Mouse (Mus musculus) forebrain, embryonic 10.5 days (tissue): Measurements from ENCODE around the gene Ajap1. TPM values are rescaled to one million over a fixed set of nuclear protein-coding genes. Genes with fewer than 3 reads are reported as not detected.

ENCODE experiments used
- DNase-seq: peaks from one replicate; pipeline ENCODE4 v3.0.0-alpha.2; 2017; ENCODE audit warnings: low spot score; ENCODE audit errors: extremely low spot score
- H3K27ac ChIP-seq: fragments of 300-500 bp; sonication (generic); 2 replicates; pipeline ENCODE4 v1.5.1; 2016; ENCODE audit warnings: mild to moderate bottlenecking
- H3K27me3 ChIP-seq: fragments of 300-500 bp; sonication (generic); 2 replicates; pipeline ENCODE4 v1.6.1; 2016; ENCODE audit warnings: mild to moderate bottlenecking; ENCODE audit not compliant: poor library complexity, severe bottlenecking
- H3K36me3 ChIP-seq: fragments of 300-500 bp; sonication (generic); replicated peaks from 2 replicates; pipeline ENCODE4 v1.6.1; 2016; ENCODE audit warnings: mild to moderate bottlenecking, moderate library complexity
- H3K4me1 ChIP-seq: fragments of 300-500 bp; sonication (generic); 2 replicates; pipeline ENCODE4 v1.6.1; 2016
- H3K4me3 ChIP-seq: fragments of 300-500 bp; sonication (generic); 2 replicates; pipeline ENCODE4 v1.5.1; 2016; ENCODE audit warnings: mild to moderate bottlenecking, moderate library complexity
- H3K9me3 ChIP-seq: fragments of 300-500 bp; sonication (generic); 2 replicates; pipeline ENCODE4 v1.6.1; 2016; ENCODE audit warnings: mild to moderate bottlenecking, moderate library complexity
- WGBS: fragments of 180-500 bp; shearing (Covaris S2); methylation state at CpG from one replicate; pipeline ENCODE4 v1.1.7; 2016; 5-methylcytosine and 5-hydroxymethylcytosine counted together
- polyA plus RNA-seq: library from polyadenylated mRNA; unstranded; fragments of >200 nt; fragmentation: Nextera tagmentation; extraction: Ambion mirVana; gene quantifications from 2 replicates; pipeline ENCODE4 v1.2.1, GENCODE M21; 2016

Ajap1 gene
- polyA plus RNA-seq, 1 experiment from 2014 or later = 1.2 TPM

DNA sequence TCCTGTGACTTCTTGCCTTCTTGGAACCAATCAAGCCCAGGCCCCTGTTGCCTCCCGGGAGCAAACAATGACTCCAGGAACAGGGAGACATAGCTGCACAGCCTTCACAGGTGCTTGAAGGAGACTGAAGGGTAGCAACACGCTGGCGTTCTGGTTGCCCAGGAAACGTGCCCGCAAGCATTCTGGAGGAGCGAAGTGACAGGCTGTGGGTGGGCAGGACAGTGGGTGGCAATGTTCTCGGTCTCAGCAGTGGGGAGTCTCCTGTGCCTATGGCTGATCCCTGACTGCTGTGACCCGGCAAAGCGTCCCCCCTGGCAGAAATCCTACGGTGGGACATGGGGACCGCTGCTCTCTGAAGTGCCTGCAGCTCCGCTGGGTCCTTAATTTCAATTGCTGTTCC is 43.6 kb downstream of the Ajap1 start:
- DNase-seq = no peak
- H3K27ac ChIP-seq = no peak overlapping the region; the same call in 1 of the 2 replicates
- H3K9me3 ChIP-seq = no peaks in the 10 kb centered on the region
- H3K4me3 ChIP-seq = no peak overlapping the region
- peaks cover 20% of the 10 kb centered on the region for H3K4me1 ChIP-seq
- H3K36me3 ChIP-seq = no peaks in the 10 kb centered on the region
- no peaks in the 10 kb centered on the region for H3K27me3 ChIP-seq
- WGBS = 70% methylated on average over 12 of the region's 12 CpGs

DNA sequence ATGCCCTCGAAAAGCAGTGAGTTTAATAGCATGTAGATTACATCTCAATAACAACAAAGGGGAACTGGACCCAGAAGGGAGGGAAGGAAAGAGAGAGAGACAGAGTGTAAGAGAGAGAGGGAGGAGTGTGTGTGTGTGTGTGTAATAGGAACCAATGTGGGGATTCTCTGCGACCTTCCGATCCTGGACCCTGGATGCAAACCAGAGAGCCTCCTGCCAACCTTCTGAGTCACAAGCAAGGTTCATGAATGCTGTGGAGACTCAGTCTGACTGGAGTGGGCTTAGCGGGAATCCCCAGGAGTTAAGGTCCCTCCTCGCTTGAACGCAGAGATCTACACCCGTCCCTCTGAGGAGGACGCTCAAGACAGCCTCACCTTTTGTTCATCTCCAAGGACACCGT is 45.4 kb downstream of the Ajap1 start:
- H3K27me3 ChIP-seq = no peaks in the 10 kb centered on the region
- H3K4me1 ChIP-seq = peaks cover 20% of the 10 kb centered on the region
- WGBS = 86% methylated on average over 9 of the region's 9 CpGs
- no peaks in the 10 kb centered on the region for H3K36me3 ChIP-seq
- H3K4me3 ChIP-seq = no peak overlapping the region
- no peak overlapping the region for H3K27ac ChIP-seq
- no peak for DNase-seq
- H3K9me3 ChIP-seq = no peaks in the 10 kb centered on the region

DNA sequence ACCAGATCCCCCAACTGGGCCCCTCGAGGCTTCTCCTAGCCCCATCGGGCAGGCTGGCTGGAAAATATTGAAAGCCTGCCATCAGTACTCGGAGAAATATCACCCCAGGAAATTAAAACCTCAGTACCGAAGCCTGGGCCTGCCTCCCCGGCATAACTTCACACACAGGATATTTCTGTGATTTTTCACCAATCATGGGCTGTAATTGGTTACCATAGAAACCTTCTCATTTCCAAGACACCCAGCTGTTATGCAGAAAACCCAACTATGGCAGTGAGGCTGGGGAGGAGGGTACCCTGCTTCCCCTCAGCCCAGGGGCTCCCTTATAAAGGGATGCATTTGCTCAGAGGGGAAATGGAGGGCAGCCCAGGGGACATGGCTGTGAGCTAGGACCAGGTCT is 46.7 kb downstream of the Ajap1 start:
- no peak overlapping the region for H3K4me3 ChIP-seq
- WGBS = 92% methylated on average over 5 of the region's 5 CpGs
- no peaks in the 10 kb centered on the region for H3K9me3 ChIP-seq
- no peaks in the 10 kb centered on the region for H3K27me3 ChIP-seq
- no peaks in the 10 kb centered on the region for H3K36me3 ChIP-seq
- no peak for DNase-seq
- peaks cover 20% of the 10 kb centered on the region for H3K4me1 ChIP-seq
- peak overlapping the region; percentile 48; the same call in 1 of the 2 replicates for H3K27ac ChIP-seq

DNA sequence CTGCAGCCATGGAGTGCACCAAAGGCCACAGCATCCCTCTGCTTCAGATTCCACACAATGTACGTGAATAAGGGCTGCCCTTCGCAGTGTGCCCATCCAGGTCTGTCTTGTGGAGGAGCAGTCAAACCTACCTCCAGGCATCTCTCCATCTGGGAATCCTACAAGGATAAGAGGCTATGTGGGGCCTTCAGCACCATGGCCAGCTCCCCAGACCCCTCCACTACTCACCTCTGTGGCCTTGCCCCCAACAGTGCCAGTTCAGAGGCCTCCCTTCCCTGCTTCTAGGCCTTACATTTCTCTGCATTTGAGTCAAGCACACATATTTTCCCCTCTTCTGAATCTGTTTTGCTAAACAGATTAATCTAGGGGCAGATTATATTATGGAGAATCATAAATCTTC is 52.6 kb downstream of the Ajap1 start:
- Histone ChIP-seq H3K9me3 (peaks cover 11% of the 10 kb centered on the region), H3K36me3 (peaks cover 8% of the 10 kb centered on the region), H3K27ac (no peak overlapping the region), H3K27me3 (peaks cover 17% of the 10 kb centered on the region; the same call in 1 of the 2 replicates), H3K4me1 (peaks cover 24% of the 10 kb centered on the region), H3K4me3 (no peak overlapping the region)
- 83% methylated on average over 2 of the region's 2 CpGs for WGBS
- DNase-seq = no peak

DNA sequence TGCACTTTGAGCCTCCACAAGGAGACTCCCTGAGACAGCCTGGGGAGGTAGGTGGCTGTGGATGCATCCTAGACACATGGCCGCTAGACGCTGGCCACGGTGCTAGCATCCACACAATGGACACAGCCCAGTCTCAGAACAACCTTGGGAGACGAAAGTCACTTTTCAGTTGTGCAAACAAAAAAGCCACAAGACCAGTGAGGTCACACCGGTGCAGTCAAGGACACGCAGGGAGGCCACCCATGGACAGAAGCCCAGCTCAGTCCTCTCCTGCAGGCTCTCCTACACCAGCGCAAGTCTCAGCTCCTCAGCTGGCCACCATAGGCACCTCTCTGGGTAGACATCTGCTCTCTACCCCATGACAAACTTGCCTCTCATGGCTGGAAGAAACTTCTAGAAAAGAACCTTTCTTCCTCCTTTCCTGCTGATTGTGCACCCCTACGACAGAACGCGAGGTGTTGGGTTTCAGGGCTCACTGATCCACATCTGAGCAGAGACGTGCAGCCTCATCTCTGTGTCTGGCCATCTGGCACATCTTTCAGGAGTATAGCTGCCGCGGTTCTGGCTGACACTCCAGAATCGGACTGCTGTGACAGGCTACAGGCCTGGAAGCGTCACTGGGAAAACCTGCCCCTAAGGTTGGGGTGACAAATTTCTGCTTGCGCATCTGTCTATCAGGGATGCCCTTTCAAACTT is 56.5 kb downstream of the Ajap1 start:
- H3K27me3 ChIP-seq = peaks cover 17% of the 10 kb centered on the region; the same call in 1 of the 2 replicates
- no peak overlapping the region for H3K27ac ChIP-seq
- H3K36me3 ChIP-seq = peaks cover 8% of the 10 kb centered on the region
- peaks cover 24% of the 10 kb centered on the region for H3K4me1 ChIP-seq
- H3K4me3 ChIP-seq = no peak overlapping the region
- peaks cover 11% of the 10 kb centered on the region for H3K9me3 ChIP-seq
- no peak for DNase-seq
- WGBS = 90% methylated on average over 16 of the region's 16 CpGs

DNA sequence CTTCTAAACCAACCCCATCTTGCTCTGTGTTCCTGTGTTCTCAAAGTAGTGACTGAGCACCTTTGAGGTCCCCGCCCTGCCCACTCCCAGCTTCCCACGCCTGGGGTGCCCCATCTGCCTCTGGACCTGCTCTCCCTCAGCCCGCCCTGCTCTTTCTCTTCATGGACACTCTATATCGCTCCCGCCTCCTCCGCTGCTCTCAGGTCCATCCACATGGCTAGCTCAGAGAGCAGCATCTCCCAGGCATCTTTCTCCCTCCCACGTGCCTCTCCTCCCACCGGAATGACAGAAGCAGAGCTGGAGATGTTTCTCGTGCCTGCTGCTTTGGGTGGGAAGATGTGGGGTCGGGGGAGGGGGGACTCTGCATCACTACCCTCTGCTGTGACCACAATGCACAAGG is 58.3 kb downstream of the Ajap1 start:
- H3K4me1 ChIP-seq = peaks cover 28% of the 10 kb centered on the region
- peaks cover under 1% of the 10 kb centered on the region; the same call in 1 of the 2 replicates for H3K36me3 ChIP-seq
- peaks cover 4% of the 10 kb centered on the region for H3K9me3 ChIP-seq
- H3K27me3 ChIP-seq = peaks cover 16% of the 10 kb centered on the region; the same call in 1 of the 2 replicates
- no peak overlapping the region for H3K4me3 ChIP-seq
- no peak for DNase-seq
- H3K27ac ChIP-seq = no peak overlapping the region
- WGBS = 90% methylated on average over 10 of the region's 10 CpGs

DNA sequence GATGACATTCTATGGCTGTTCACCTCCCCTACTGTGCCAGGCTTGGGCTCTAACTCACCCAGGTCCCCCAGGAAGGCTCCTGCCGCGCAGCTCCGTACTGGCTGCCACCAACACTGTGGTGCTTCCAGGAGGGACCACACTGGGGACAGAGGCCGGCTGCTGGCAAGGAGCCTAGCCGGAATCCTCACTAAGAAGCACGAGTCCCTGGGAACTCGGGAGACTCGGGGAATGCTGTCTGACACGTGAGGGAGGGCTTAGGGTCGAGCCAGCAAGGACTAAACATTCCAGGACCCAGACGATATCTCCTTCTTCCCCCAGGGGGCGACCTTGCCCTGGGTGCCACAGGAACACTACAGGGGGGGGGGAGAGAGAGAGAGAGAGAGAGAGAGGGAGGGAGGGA is 64.7 kb downstream of the Ajap1 start:
- DNase-seq = peak; percentile 50
- peak overlapping the region; percentile 51 for H3K4me3 ChIP-seq
- H3K9me3 ChIP-seq = no peaks in the 10 kb centered on the region
- WGBS = 3% methylated on average over 11 of the region's 12 CpGs
- peaks cover 20% of the 10 kb centered on the region for H3K27me3 ChIP-seq
- peaks cover 39% of the 10 kb centered on the region for H3K4me1 ChIP-seq
- H3K27ac ChIP-seq = peak overlapping the region; percentile 27
- H3K36me3 ChIP-seq = no peaks in the 10 kb centered on the region

DNA sequence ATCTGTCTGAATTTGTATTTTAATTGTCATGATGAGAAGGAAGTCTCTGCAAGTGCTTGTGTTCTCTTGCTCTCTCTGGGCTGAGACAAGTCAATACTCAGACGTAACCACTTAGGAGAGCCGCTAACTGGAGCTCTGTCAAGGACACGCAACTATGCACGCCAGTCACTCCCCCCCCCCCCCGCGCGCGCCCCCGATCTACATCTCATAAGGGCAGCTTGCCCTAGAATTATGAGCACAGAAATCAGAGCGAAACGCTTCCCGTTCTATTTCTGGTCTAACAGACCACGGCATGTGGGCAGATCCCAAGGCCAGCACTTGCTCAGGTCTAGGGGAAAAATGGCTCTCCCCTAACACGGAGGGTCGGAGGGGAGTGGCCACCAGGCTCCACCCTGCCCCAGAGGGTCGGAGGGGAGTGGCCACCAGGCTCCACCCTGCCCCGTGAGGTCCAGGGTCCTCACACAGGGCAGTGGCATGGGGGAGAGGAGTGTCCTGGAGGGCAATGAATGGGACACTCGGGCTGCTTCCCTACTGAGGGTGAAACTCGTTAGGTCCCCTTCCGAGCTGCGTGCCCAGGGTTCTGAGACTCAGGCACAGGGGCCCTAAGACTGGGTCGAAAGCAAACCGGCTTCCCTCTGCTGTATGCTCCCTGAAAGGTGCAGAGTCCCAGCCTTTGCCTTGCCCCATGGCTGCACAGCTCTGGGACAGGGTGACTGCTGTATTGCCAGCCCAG is 65.3 kb downstream of the Ajap1 start:
- no peaks in the 10 kb centered on the region for H3K36me3 ChIP-seq

DNA sequence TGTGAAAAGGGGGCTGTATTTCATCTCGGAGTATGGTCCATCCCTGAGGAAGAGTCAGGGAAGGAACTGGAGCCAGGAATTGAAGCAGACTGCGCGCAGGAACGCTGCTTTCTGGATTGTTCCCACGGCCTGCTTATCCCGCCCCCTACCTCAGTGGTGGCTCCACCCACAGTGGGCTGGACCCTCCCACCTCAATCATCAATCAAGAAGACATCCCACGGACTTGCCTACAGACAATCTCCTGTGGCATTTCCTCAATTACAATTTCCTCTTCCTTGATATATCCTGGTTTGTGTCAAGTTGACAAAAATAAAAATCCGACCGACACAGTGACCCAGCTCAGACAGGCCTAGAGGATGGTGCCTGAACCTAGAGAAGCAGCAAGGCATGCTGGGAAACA is 66.5 kb downstream of the Ajap1 start:
- no peak for DNase-seq
- 73% methylated on average over 9 of the region's 9 CpGs for WGBS

More for the DNA sequence above, 65.3 kb downstream of the Ajap1 start:
- Histone ChIP-seq H3K9me3 (no peaks in the 10 kb centered on the region), H3K27ac (peak overlapping the region; percentile 27), H3K4me3 (peak overlapping the region; percentile 51), H3K4me1 (peaks cover 39% of the 10 kb centered on the region), H3K27me3 (peaks cover 20% of the 10 kb centered on the region)
- 6% methylated on average over 23 of the region's 23 CpGs for WGBS
- peak; percentile 50 for DNase-seq

DNA sequence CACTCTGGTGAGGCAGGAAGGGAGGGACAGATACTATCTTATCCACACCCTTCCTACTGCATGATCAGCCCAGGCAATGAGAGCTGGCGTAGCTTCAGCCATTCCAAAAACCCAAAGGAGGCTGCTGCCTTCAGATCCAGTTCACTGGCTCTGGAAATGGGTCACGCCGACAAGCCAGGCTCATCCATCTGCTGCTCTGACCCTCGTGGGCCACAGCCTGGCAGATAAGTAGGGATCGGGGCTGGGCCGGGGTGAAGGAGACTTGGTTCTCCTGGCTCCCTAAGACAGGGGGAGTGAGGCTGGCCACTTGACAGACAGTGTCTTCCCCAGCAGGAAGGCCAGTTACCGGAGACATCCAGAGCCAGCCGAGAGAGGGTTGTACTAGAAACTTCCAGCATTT is 84.2 kb downstream of the Ajap1 start:
- Histone ChIP-seq H3K4me1 (no peaks in the 10 kb centered on the region), H3K27me3 (no peaks in the 10 kb centered on the region), H3K4me3 (no peak overlapping the region), H3K27ac (no peak overlapping the region), H3K36me3 (no peaks in the 10 kb centered on the region), H3K9me3 (no peaks in the 10 kb centered on the region)
- WGBS = 91% methylated on average over 8 of the region's 8 CpGs
- no peak for DNase-seq

More for the DNA sequence above, 66.5 kb downstream of the Ajap1 start:
- H3K27me3 ChIP-seq = peaks cover 20% of the 10 kb centered on the region
- no peak overlapping the region for H3K27ac ChIP-seq
- H3K4me3 ChIP-seq = no peak overlapping the region
- peaks cover 39% of the 10 kb centered on the region for H3K4me1 ChIP-seq
- H3K9me3 ChIP-seq = no peaks in the 10 kb centered on the region
- H3K36me3 ChIP-seq = no peaks in the 10 kb centered on the region

DNA sequence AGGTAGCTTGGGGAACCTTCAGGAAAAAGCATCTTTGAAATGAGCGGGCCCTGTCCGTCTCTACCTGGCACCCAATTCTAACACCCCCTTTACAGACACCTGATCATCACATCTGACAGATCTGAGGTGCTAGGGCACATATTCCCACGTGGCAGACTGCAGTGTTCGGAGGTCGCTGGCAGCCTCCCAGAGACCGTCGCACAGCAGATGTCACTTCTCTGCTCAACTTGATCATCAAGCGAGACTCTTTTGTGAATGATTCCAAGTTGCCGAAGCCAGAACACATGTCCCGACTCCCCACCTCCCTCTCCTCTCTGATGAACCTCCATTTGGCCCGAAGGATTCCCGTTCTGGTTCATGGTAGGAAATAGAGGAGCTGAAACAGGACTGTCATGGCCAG is 95.1 kb downstream of the Ajap1 start:
- Histone ChIP-seq H3K27ac (no peak overlapping the region), H3K4me1 (no peaks in the 10 kb centered on the region), H3K36me3 (peaks cover 5% of the 10 kb centered on the region; the same call in 1 of the 2 replicates), H3K4me3 (no peak overlapping the region), H3K9me3 (peaks cover 7% of the 10 kb centered on the region; the same call in 1 of the 2 replicates), H3K27me3 (no peaks in the 10 kb centered on the region)
- DNase-seq = no peak
- WGBS = 94% methylated on average over 12 of the region's 12 CpGs

DNA sequence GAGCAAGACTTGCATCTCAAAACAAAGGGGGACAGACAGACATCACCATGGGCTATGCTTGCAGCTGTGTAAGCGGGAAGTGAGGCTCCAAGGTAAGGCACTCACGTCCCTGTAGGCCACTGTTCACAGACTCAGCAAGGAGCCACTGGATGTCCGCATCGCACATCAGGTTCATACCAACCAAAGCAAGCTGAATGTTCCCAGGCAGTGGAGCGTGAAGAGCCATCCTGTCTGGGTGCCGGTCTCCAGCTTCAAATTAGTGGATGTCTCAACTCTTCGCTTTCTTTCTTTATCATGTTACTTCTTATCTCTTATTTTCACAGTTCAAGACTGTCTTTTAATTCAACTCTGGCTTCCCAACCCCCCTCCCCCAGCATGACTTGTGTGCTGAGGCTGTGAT is 101.2 kb downstream of the Ajap1 start:
- DNase-seq = no peak
- Histone ChIP-seq H3K4me3 (no peak overlapping the region), H3K27me3 (no peaks in the 10 kb centered on the region), H3K27ac (no peak overlapping the region), H3K36me3 (peaks cover 5% of the 10 kb centered on the region; the same call in 1 of the 2 replicates), H3K4me1 (peaks cover 18% of the 10 kb centered on the region), H3K9me3 (peaks cover 7% of the 10 kb centered on the region; the same call in 1 of the 2 replicates)
- 51% methylated on average over 7 of the region's 7 CpGs for WGBS

DNA sequence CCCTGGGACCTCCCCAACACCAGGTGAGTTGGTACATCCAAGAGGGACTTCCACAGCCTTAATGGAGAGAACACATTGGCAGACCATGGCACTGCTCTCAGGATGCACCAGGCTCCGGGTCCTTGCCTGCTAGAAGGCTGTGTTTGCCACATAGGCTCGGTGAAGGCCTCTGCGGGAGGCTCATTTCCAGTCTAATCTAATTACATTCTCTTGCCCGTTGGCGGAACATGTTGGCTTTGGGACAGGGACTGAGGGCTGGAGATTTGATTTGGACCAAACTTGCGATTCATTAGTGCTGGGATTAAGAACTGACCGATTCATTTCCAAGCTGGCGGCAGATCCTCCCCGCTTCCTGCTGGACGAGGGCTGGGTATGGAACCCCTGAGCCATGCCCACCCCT is 101.7 kb downstream of the Ajap1 start:
- DNase-seq = no peak
- no peak overlapping the region for H3K4me3 ChIP-seq
- no peak overlapping the region for H3K27ac ChIP-seq
- no peaks in the 10 kb centered on the region for H3K27me3 ChIP-seq
- H3K36me3 ChIP-seq = peaks cover 5% of the 10 kb centered on the region; the same call in 1 of the 2 replicates
- WGBS = 82% methylated on average over 10 of the region's 10 CpGs
- peaks cover 18% of the 10 kb centered on the region for H3K4me1 ChIP-seq
- H3K9me3 ChIP-seq = peaks cover 7% of the 10 kb centered on the region; the same call in 1 of the 2 replicates
